Mouse (Mus musculus) ES-Bruce4 (cell line): ENCODE measurements at regions not wholly inside any gene's neighbourhood (a gene's known extent, or its start where the extent isn't known, plus 50 kb on each side); places are given as distances from the start of the nearest gene placed in this dataset.

Experiments used
- CTCF ChIP-seq: IDR thresholded peaks from one replicate; pipeline ENCODE4 v1.8.1; 2011; ENCODE audit warnings: low read depth, low read length
- EP300 ChIP-seq: IDR thresholded peaks from 2 replicates; pipeline ENCODE4 v1.6.1; 2011; ENCODE audit warnings: low read depth, low read length; ENCODE audit not compliant: insufficient read depth
- POLR2A ChIP-seq: IDR thresholded peaks from one replicate; pipeline ENCODE4 v1.8.1; 2011; ENCODE audit warnings: low read length; ENCODE audit not compliant: insufficient read depth

- TF ChIP-seq EP300: no peak
- TF ChIP-seq POLR2A: no peak
- TF ChIP-seq CTCF: no peak
Measured at GRCm38 (mm10) chr11:45592335-45592734, 259.5 kb upstream of the Clint1 start.
